Mouse (Mus musculus) cerebellum, adult (tissue): ENCODE results near the gene Snx32.
A peak's percentile ranks its signal among the peaks of the same experiment; 100 is the strongest.

Source experiments
- ATAC-seq: cut with Nextera tagmentation; 2 replicates; pipeline ENCODE4 v1.9.2; 2017; ENCODE audit warnings: mild to moderate bottlenecking, moderate library complexity, mixed read lengths; ENCODE audit not compliant: insufficient number of reproducible peaks, low FRiP score, low TSS enrichment

The Snx32 gene

GRCm38 (mm10) chr19:5484496-5484895 lies 25.8 kb downstream of the Snx32 start:
- ATAC-seq = no peak

- ATAC-seq = no peak
Measured at GRCm38 (mm10) chr19:5483386-5484359, 26.7 kb downstream of the Snx32 start.

GRCm38 (mm10) chr19:5481398-5481797 lies 28.9 kb downstream of the Snx32 start:
- ATAC-seq = no peak

GRCm38 (mm10) chr19:5480016-5480415 lies 30.3 kb downstream of the Snx32 start:
- ATAC-seq = no peak

- ATAC-seq = no peak
Measured at GRCm38 (mm10) chr19:5477668-5478300, 32.6 kb downstream of the Snx32 start.

GRCm38 (mm10) chr19:5477004-5477667 lies 33.2 kb downstream of the Snx32 start:
- no peak for ATAC-seq

- peak; percentile 33; the same call in 1 of the 2 replicates for ATAC-seq
Measured at GRCm38 (mm10) chr19:5475069-5475714, 35.1 kb downstream of the Snx32 start.

GRCm38 (mm10) chr19:5474281-5475068 lies 35.9 kb downstream of the Snx32 start:
- 0 out of 2 replicates have a peak, but pooled peaks have one; percentile 6 for ATAC-seq

GRCm38 (mm10) chr19:5473720-5474119 lies 36.6 kb downstream of the Snx32 start, which contains the start of gene Efemp2:
TSS of gene Efemp2 (plus strand) at chr19:5473954.
- no peak for ATAC-seq

DNA sequence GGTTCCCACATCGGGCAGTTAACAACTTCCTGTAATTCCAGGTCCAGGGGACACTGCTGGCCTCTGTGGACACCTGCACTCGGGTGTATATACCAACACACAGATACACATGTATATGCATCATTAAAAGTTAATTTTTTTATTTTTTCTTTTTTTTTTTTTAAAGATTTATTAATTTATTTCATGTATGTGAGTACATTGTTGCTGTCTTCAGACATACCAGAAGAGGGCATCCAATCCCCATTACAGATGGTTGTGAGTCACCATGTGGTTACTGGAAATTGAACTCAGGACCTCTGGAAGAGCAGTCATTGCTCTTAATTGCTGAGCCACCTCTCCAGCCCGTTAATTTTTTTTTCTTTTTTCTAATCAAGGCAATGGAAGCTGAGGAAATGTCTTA lies 37.5 kb downstream of the Snx32 start:
- no peak for ATAC-seq

DNA sequence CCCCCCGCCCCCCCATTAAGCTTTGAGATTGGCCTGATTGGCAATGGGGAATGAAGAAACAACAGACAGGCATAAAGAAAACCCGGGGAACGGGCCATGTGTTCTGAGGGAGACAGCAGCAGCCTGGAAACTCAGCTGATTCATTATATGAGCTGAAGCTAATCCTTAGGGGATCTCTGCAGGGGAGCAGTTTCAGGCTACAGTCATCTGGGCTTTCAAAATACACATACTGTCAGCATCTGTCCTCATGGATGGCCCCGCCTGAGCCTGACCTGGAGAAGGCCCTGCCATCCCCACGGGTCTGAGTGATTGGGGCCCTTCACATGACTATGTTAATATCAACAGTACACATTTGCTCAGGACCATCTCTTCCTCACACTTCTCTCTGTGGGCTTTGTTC lies 38.5 kb downstream of the Snx32 start:
- no peak for ATAC-seq

DNA sequence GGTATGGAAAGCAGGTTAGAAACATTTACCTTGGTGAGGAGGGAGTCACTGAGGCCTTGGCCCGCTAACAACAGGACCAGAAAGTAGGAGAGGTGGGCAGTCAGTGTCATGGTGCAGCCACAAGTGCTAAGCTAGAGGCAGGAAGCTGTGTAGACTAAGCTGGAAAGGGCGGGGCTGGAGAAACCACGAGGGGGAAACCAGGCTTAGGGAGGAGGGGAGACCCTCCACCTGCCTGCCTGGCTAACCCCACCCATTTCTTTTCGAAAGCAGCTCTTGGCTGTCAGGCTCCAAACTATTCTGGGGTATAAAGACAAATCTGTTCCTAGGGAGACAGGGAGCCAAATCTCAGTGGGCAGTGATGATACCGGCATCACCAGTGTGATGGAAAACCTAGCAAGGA lies 42.0 kb downstream of the Snx32 start, which contains the start of gene Ctsw:
Gene Ctsw (minus strand): TSS at position 134 of the 400 bp plus-strand sequence.
- ATAC-seq = no peak

DNA sequence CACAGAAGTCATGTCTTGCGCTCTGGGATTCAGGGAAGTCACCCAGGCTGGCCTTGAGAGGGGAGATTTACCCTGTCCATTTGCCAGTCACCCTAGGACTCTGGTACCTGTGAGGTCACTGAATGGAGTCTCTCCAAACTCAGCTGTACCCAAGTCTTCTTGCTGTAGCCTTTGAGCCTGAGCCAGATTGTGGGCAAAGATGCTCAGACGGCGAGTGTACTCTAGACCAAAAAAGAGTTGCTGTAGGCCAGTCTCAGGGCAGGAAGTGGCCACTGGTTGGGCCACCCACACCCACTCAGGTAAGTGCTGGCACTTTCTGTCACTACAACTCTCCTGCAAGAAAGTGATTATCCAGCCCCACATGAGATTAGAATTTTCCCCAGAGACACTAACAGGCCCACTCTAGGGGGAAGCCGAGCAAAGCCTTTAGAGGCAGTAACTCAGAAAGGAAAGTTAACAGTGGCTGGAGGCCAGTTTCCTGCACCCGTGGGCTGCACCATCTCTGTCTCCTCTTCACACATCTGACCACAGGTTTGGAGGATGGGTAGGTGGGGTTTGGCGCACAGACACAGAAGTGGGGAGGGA lies 43.3 kb downstream of the Snx32 start:
- no peak for ATAC-seq

DNA sequence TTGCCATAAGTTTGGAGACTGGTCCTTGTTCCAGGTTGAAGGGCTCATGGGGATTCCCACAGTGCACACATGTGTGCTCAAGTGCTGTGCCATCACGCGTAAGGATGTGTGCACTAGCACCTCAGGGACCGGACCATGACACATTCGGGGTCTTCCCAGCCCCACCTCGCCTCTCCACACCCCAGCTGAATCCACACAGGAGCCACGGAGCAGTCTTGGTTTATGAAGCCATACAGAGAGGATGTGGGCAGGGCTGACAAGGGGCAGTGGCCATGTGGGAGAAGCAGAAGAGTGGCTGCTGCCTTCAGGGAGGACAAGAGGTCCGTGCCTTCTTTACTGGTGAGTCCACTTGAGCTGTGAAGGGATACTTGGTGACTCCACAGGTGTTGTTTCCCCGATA lies 45.3 kb downstream of the Snx32 start:
- no peak for ATAC-seq

GRCm38 (mm10) chr19:5463791-5464562 lies 46.4 kb downstream of the Snx32 start:
- ATAC-seq = no peak

GRCm38 (mm10) chr19:5463212-5463611 lies 47.1 kb downstream of the Snx32 start:
- ATAC-seq = no peak

GRCm38 (mm10) chr19:5461411-5461810 lies 48.9 kb downstream of the Snx32 start:
- ATAC-seq = no peak

GRCm38 (mm10) chr19:5460465-5460911 lies 49.9 kb downstream of the Snx32 start, which contains the start of gene Fibp:
TSS of gene Fibp (plus strand) at chr19:5460615.
- peak; percentile 21; the same call in 1 of the 2 replicates for ATAC-seq
